Mouse (Mus musculus) heart, embryonic 13.5 days (tissue): ENCODE results near the gene Gpi1. TPM values are rescaled to one million over a fixed set of nuclear protein-coding genes. Genes with fewer than 3 reads are reported as not detected.
"Not testable (repeated sequence)": the region's sequence is repeated elsewhere in the genome, so short reads cannot be mapped to it uniquely, and the experiment has no call there.

Source experiments
- ATAC-seq: fragments of 200-750 bp; cut with Nextera tagmentation; 2 replicates; pipeline ENCODE4 v1.8.0; 2017; ENCODE audit warnings: moderate TSS enrichment; ENCODE audit not compliant: insufficient number of reproducible peaks, low FRiP score, low TSS enrichment; ENCODE audit errors: extremely low read depth
- H3K27ac ChIP-seq: fragments of 300-500 bp; sonication (generic); replicated peaks from 2 replicates; pipeline ENCODE4 v1.5.1; 2015; ENCODE audit warnings: moderate library complexity, mild to moderate bottlenecking, inconsistent platforms
- H3K27me3 ChIP-seq: fragments of 300-500 bp; sonication (generic); replicated peaks from 2 replicates; pipeline ENCODE4 v1.6.1; 2015; ENCODE audit warnings: mild to moderate bottlenecking, inconsistent platforms
- H3K36me3 ChIP-seq: fragments of 300-500 bp; sonication (generic); 2 replicates; pipeline ENCODE4 v1.6.1; 2015; ENCODE audit warnings: mild to moderate bottlenecking, inconsistent platforms
- H3K4me1 ChIP-seq: fragments of 300-500 bp; sonication (generic); 2 replicates; pipeline ENCODE4 v1.6.1; 2015; ENCODE audit warnings: inconsistent platforms
- H3K4me2 ChIP-seq: fragments of 300-500 bp; sonication (generic); 2 replicates; pipeline ENCODE4 v1.6.1; 2015; ENCODE audit warnings: inconsistent platforms, mild to moderate bottlenecking, moderate library complexity
- H3K4me3 ChIP-seq: fragments of 300-500 bp; sonication (generic); 2 replicates; pipeline ENCODE4 v1.5.1; 2015; ENCODE audit warnings: moderate library complexity, mild to moderate bottlenecking, inconsistent platforms
- H3K9ac ChIP-seq: fragments of 300-500 bp; sonication (generic); 2 replicates; pipeline ENCODE4 v1.6.1; 2015; ENCODE audit warnings: inconsistent platforms, mild to moderate bottlenecking, moderate library complexity
- H3K9me3 ChIP-seq: fragments of 300-500 bp; sonication (generic); 2 replicates; pipeline ENCODE4 v1.6.1; 2016; ENCODE audit warnings: inconsistent platforms
- WGBS: fragments of 180-500 bp; shearing (Covaris S2); methylation state at CpG from one replicate; pipeline ENCODE4 v1.1.7; 2015; ENCODE audit warnings: mixed read lengths; 5-methylcytosine and 5-hydroxymethylcytosine counted together
- polyA plus RNA-seq: library from polyadenylated mRNA; unstranded; fragments of >200 nt; fragmentation: Nextera tagmentation; extraction: Ambion mirVana; gene quantifications from 2 replicates; pipeline ENCODE4 v1.2.1, GENCODE M21; 2015

Gene Gpi1
- polyA plus RNA-seq, 1 experiment from 2014 or later, result 702 TPM

- H3K4me1 ChIP-seq, H3K9ac ChIP-seq, H3K27ac ChIP-seq, H3K27me3 ChIP-seq, ATAC-seq, H3K4me2 ChIP-seq, H3K9me3 ChIP-seq, H3K4me3 ChIP-seq, H3K36me3 ChIP-seq: not testable (repeated sequence)
- WGBS, result 77% methylated on average over 6 of the region's 6 CpGs
These were observed 53.9 kb downstream of the Gpi1 start for GRCm38 (mm10) chr7:34176241-34176640.

GRCm38 (mm10) chr7:34172251-34172650 lies 57.9 kb downstream of the Gpi1 start:
- Histone ChIP-seq H3K27ac (no peak overlapping the region), H3K9me3 (no peaks in the 10 kb centered on the region), H3K4me2 (no peak overlapping the region), H3K36me3 (no peaks in the 10 kb centered on the region), H3K27me3 (no peaks in the 10 kb centered on the region), H3K9ac (no peak overlapping the region), H3K4me1 (peaks cover 5% of the 10 kb centered on the region), H3K4me3 (no peak overlapping the region)
- 64% methylated on average over 1 of the region's 1 CpGs for WGBS
- no peak for ATAC-seq

GRCm38 (mm10) chr7:34169454-34169853 lies 60.7 kb downstream of the Gpi1 start, which contains the start of gene Uba2:
Gene Uba2 (minus strand): TSS chr7:34169599.
- WGBS, result 80% methylated on average over 3 of the region's 3 CpGs
- peak within 1 kb of the TSS; percentile 79 for H3K4me2 ChIP-seq
- peaks cover 12% of the 10 kb centered on the region for H3K4me1 ChIP-seq

DNA sequence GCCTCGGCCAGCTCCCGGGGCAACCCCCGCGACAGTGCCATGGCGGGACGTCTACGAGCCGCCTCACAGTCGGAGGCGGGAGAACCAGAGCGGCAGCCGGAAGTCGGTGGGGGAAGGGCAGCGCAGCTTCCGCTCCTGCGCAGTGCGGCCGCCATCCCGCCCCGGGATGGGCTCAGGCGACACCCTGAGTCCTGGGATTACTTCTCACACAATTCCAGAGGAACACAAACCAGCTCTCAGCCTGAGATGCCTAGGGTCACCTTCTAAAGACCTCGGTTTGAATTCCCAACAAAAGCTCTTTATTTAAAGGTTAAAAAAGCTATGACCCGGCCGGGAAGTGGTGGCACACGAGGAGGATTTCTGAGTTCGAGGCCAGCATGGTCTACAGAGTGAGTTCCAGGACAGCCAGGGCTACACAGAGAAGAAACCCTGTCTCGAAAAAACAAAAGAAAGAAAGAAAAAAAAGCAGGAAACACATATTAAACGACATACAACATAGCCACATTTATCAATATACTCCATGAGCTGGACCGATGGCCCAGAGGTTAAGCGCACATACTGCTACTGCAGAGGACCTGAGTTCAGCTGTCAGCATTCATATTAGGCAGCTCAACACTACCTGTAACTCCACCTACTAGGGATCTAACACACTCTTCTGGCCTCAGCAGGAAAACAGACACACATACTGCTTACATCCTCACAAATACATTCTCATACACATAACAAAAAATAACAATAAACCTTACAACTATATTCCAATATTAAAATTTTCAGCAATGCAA lies 61.5 kb downstream of the Gpi1 start:
- WGBS, result 10% methylated on average over 30 of the region's 30 CpGs
- peak; percentile 90 for ATAC-seq
- no peaks in the 10 kb centered on the region for H3K27me3 ChIP-seq

More at GRCm38 (mm10) chr7:34169454-34169853, 60.7 kb downstream of the Gpi1 start, which contains the start of gene Uba2:
- ATAC-seq, result no peak
- peak within 1 kb of the TSS; percentile 93 for H3K27ac ChIP-seq
- peak within 1 kb of the TSS; percentile 97 for H3K9ac ChIP-seq
- H3K9me3 ChIP-seq, result no peaks in the 10 kb centered on the region
- peaks cover 19% of the 10 kb centered on the region for H3K36me3 ChIP-seq
- H3K27me3 ChIP-seq, result no peaks in the 10 kb centered on the region
- peak within 1 kb of the TSS; percentile 90 for H3K4me3 ChIP-seq

GRCm38 (mm10) chr7:34167766-34168469 lies 62.2 kb downstream of the Gpi1 start:
- Histone ChIP-seq H3K9ac (peak overlapping the region; percentile 97), H3K27me3 (no peaks in the 10 kb centered on the region), H3K27ac (peak overlapping the region; percentile 93), H3K36me3 (peaks cover 33% of the 10 kb centered on the region), H3K4me1 (peaks cover 12% of the 10 kb centered on the region), H3K4me3 (peak overlapping the region; percentile 90), H3K4me2 (peak overlapping the region; percentile 79), H3K9me3 (no peaks in the 10 kb centered on the region)
- peak; percentile 18; the same call in 1 of the 2 replicates for ATAC-seq
- under 1% methylated on average over 54 of the region's 54 CpGs for WGBS

More for the DNA sequence above, 61.5 kb downstream of the Gpi1 start:
- Histone ChIP-seq H3K4me3 (peak overlapping the region; percentile 90), H3K9ac (peak overlapping the region; percentile 97), H3K9me3 (no peaks in the 10 kb centered on the region), H3K36me3 (peaks cover 25% of the 10 kb centered on the region), H3K27ac (peak overlapping the region; percentile 93), H3K4me1 (peaks cover 12% of the 10 kb centered on the region), H3K4me2 (peak overlapping the region; percentile 79)

GRCm38 (mm10) chr7:34166850-34167249 lies 63.3 kb downstream of the Gpi1 start:
- no peak for ATAC-seq
- Histone ChIP-seq H3K4me3 (peak overlapping the region; percentile 22; the same call in 1 of the 2 replicates), H3K27me3 (no peaks in the 10 kb centered on the region), H3K36me3 (peaks cover 43% of the 10 kb centered on the region), H3K4me2 (peak overlapping the region; percentile 50), H3K4me1 (peaks cover 12% of the 10 kb centered on the region), H3K9ac (no peak overlapping the region), H3K9me3 (no peaks in the 10 kb centered on the region), H3K27ac (no peak overlapping the region)
- 53% methylated on average over 4 of the region's 4 CpGs for WGBS

DNA sequence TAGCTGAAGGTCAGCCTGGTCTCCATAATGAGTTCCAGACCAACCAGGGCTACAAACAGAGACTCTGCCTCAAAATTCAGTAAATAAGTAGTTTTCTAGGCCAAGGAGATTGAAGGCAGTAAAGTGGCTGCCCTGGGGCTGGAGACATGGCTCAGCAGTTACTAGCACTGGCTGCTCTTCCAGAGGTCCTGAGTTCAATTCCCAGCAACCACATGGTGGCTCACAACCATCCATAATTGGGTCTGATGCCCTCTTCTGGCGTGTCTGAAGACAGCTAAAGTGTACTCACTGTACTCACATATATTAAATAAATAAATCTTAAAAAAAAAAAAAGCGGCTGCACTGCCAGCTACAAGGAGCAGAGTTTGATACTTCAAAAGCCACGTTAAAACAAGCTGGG lies 64.1 kb downstream of the Gpi1 start:
- Histone ChIP-seq H3K4me3 (no peak overlapping the region), H3K4me1 (peaks cover 12% of the 10 kb centered on the region), H3K27ac (no peak overlapping the region), H3K4me2 (no peak overlapping the region; the same call in 1 of the 2 replicates), H3K27me3 (no peaks in the 10 kb centered on the region), H3K9me3 (no peaks in the 10 kb centered on the region), H3K9ac (no peak overlapping the region), H3K36me3 (peaks cover 52% of the 10 kb centered on the region)
- 77% methylated on average over 3 of the region's 3 CpGs for WGBS
- no peak for ATAC-seq

- 93% methylated on average over 7 of the region's 7 CpGs for WGBS
- Histone ChIP-seq H3K4me1 (peaks cover 12% of the 10 kb centered on the region), H3K4me3 (no peak overlapping the region), H3K9me3 (no peaks in the 10 kb centered on the region), H3K9ac (no peak overlapping the region), H3K36me3 (peaks cover 64% of the 10 kb centered on the region), H3K27ac (no peak overlapping the region), H3K4me2 (no peak overlapping the region), H3K27me3 (no peaks in the 10 kb centered on the region)
- ATAC-seq, result no peak
These were observed 65.5 kb downstream of the Gpi1 start for GRCm38 (mm10) chr7:34164671-34165070.

GRCm38 (mm10) chr7:34159167-34159566 lies 71.0 kb downstream of the Gpi1 start:
- no peak for ATAC-seq
- H3K4me3 ChIP-seq, result no peak overlapping the region
- 89% methylated on average over 3 of the region's 3 CpGs for WGBS

GRCm38 (mm10) chr7:34157994-34158393 lies 72.1 kb downstream of the Gpi1 start:
- no peaks in the 10 kb centered on the region for H3K4me1 ChIP-seq
- peaks cover 99% of the 10 kb centered on the region for H3K36me3 ChIP-seq
- 94% methylated on average over 3 of the region's 3 CpGs for WGBS
- ATAC-seq, result no peak
- H3K9me3 ChIP-seq, result no peaks in the 10 kb centered on the region
- no peak overlapping the region for H3K4me2 ChIP-seq
- no peak overlapping the region for H3K9ac ChIP-seq
- H3K27ac ChIP-seq, result no peak overlapping the region
- no peaks in the 10 kb centered on the region for H3K27me3 ChIP-seq
- no peak overlapping the region for H3K4me3 ChIP-seq

More at GRCm38 (mm10) chr7:34159167-34159566, 71.0 kb downstream of the Gpi1 start:
- Histone ChIP-seq H3K36me3 (peaks cover 98% of the 10 kb centered on the region), H3K9ac (no peak overlapping the region), H3K27ac (no peak overlapping the region), H3K27me3 (no peaks in the 10 kb centered on the region), H3K4me2 (no peak overlapping the region), H3K4me1 (no peaks in the 10 kb centered on the region), H3K9me3 (no peaks in the 10 kb centered on the region)
